Mouse (Mus musculus) stomach, embryonic 16.5 days (tissue): ENCODE measurements around the gene Bmper. TPM values are rescaled to one million over a fixed set of nuclear protein-coding genes. Genes with fewer than 3 reads are reported as not detected.
A peak's percentile ranks its signal among the peaks of the same experiment; 100 is the strongest.

Source experiments
- ATAC-seq: fragments of 200-750 bp; cut with Nextera tagmentation; 2 replicates; pipeline ENCODE4 v1.8.0; 2017; ENCODE audit warnings: moderate number of reproducible peaks, moderate TSS enrichment; ENCODE audit not compliant: insufficient read depth, low FRiP score
- H3K27ac ChIP-seq: fragments of 300-500 bp; sonication (generic); 2 replicates; pipeline ENCODE4 v1.5.1; 2014; ENCODE audit warnings: low read length
- H3K27me3 ChIP-seq: fragments of 300-500 bp; sonication (generic); 2 replicates; pipeline ENCODE4 v1.6.1; 2014; ENCODE audit warnings: low read length, control low read depth, mixed read lengths; ENCODE audit not compliant: control insufficient read depth, insufficient read depth
- H3K36me3 ChIP-seq: fragments of 300-500 bp; sonication (generic); 2 replicates; pipeline ENCODE4 v1.6.1; 2014; ENCODE audit warnings: low read length; ENCODE audit not compliant: control insufficient read depth, insufficient read depth
- H3K4me1 ChIP-seq: fragments of 300-500 bp; sonication (generic); 2 replicates; pipeline ENCODE4 v1.6.1; 2014; ENCODE audit warnings: low read length, control low read depth, mixed read lengths; ENCODE audit not compliant: control insufficient read depth, insufficient read depth
- H3K4me2 ChIP-seq: fragments of 300-500 bp; sonication (generic); 2 replicates; pipeline ENCODE4 v1.6.1; 2014; ENCODE audit warnings: low read depth, low read length, mixed read lengths
- H3K4me3 ChIP-seq: fragments of 300-500 bp; sonication (generic); replicated peaks from 2 replicates; pipeline ENCODE4 v1.5.1; 2014; ENCODE audit warnings: mild to moderate bottlenecking, low read length
- H3K9ac ChIP-seq: fragments of 300-500 bp; sonication (generic); 2 replicates; pipeline ENCODE4 v1.6.1; 2014; ENCODE audit warnings: low read length
- H3K9me3 ChIP-seq: fragments of 300-500 bp; sonication (generic); replicated peaks from 2 replicates; pipeline ENCODE4 v1.6.1; 2016; ENCODE audit warnings: low read length, control low read depth; ENCODE audit not compliant: control insufficient read depth
- WGBS: fragments of 180-500 bp; shearing (Covaris S2); extraction: QIAGEN DNeasy Blood & Tissue Kit; methylation state at CpG from one replicate; pipeline ENCODE4 v1.1.7; 2014; 5-methylcytosine and 5-hydroxymethylcytosine counted together
- polyA plus RNA-seq: library from polyadenylated mRNA; unstranded; fragments of >200 nt; fragmentation: Nextera tagmentation; extraction: Ambion mirVana; gene quantifications from 2 replicates; pipeline ENCODE4 v1.2.1, GENCODE M21; 2015

The Bmper gene
- polyA plus RNA-seq, 1 experiment from 2014 or later = 6.1 TPM

DNA sequence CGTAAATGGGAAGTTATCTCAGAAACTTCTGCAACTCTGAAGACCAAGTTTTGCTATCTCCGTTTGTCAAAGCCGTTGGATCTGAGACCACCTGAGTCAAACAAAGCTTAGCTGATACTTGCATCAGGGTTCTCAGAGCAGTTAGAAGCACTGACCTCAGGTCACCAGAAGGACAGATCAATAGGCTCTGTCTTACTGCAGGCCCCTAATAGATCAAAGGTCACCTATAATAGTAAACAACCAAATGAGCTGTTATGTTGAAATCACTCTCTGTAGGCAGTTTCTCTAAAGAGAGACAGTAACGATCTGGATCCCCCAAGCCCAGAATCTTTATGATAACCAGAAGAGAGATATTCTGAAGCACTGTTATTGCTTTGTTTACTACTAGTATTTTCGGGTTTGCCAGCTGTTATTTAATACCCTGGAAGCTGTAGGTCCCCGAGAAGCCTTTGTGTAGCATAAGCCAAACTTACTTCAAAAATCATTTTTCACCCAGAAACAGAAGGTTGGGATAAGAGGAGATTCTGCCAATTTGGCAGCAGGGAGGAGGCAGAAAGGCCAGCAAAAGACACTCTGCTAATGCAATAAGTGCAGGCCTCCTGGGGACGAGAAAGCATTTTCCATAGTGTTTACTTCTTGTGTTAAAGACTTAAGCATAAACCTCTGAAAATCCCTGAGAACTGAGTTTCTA is 224.5 kb downstream of the Bmper start:
- no peaks in the 10 kb centered on the region for H3K36me3 ChIP-seq
- no peaks in the 10 kb centered on the region for H3K27me3 ChIP-seq
- no peaks in the 10 kb centered on the region for H3K4me1 ChIP-seq
- H3K4me3 ChIP-seq = no peak overlapping the region
- ATAC-seq = no peak
- no peak overlapping the region for H3K4me2 ChIP-seq
- WGBS = 44% methylated on average over 7 of the region's 7 CpGs
- H3K27ac ChIP-seq = no peak overlapping the region
- no peaks in the 10 kb centered on the region for H3K9me3 ChIP-seq
- no peak overlapping the region for H3K9ac ChIP-seq

DNA sequence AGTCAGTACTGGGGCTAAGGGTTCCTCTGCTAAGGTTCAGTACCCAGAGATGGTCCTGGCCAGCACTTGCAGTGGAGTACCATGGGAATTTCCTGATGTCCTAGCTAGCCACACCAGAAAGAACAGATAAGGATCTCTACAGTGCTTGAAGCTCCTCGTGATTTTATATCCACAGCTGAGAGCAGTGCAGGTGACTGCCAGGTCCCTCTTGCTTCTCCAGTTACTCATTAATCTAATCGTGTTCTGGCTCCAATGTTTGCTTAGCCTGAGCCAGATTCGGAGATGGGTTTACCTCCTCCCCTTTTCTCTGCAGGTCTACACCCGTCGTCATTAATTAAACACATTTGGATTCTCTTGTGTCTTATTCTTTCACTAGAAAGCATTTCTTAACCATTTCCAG is 230.4 kb downstream of the Bmper start:
- H3K4me2 ChIP-seq = no peak overlapping the region
- no peaks in the 10 kb centered on the region for H3K9me3 ChIP-seq
- WGBS = 17% methylated on average over 5 of the region's 5 CpGs
- H3K27me3 ChIP-seq = no peaks in the 10 kb centered on the region
- H3K4me1 ChIP-seq = peaks cover 7% of the 10 kb centered on the region; the same call in 1 of the 2 replicates
- no peak overlapping the region for H3K4me3 ChIP-seq
- no peak overlapping the region for H3K27ac ChIP-seq
- peak; percentile 33; the same call in 1 of the 2 replicates for ATAC-seq
- no peak overlapping the region for H3K9ac ChIP-seq
- H3K36me3 ChIP-seq = no peaks in the 10 kb centered on the region

DNA sequence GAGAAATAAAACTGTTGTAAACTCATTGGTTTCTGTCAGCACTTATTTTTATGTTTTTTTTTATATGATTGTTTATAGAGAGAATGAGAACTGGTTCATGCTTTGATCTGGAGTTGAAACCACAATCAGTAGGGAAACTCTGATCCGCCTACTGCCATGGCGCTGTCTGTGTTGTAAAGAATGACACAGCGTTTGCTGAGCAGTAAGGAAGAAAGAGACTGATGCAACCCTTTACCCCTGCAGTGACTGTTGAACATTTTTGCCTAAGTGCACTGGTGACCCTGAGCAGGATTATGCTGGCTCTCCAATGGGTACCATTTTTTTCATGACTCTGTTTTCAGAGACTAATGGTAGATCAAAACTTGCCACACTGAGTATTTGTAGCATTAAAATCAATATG is 234.3 kb downstream of the Bmper start:
- Histone ChIP-seq H3K9me3 (no peaks in the 10 kb centered on the region), H3K27ac (no peak overlapping the region), H3K9ac (no peak overlapping the region), H3K4me3 (no peak overlapping the region), H3K4me2 (no peak overlapping the region), H3K36me3 (no peaks in the 10 kb centered on the region), H3K27me3 (no peaks in the 10 kb centered on the region), H3K4me1 (peaks cover 7% of the 10 kb centered on the region; the same call in 1 of the 2 replicates)
- ATAC-seq = no peak
- 68% methylated on average over 3 of the region's 3 CpGs for WGBS

DNA sequence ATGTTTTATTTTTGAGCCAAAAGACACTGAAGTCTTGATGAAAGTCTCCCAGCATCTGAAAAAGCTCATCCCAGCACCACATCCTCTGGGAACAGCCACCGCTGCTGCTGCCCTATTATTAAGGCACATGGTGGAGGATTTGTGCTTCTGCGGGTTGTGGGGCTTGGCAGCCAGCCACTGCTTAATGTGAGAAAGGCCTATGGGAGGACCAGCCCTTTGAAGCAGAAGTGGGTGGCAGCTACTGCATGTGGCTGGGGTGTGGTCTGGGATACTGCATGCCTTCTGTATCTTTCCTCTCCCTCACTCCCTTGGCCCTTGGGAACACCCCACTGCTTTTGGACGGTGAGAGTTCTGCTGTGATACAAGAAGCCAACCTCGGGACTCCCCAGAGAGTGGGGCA is 237.8 kb downstream of the Bmper start:
- Histone ChIP-seq H3K4me3 (no peak overlapping the region), H3K36me3 (no peaks in the 10 kb centered on the region), H3K9me3 (no peaks in the 10 kb centered on the region), H3K4me2 (no peak overlapping the region), H3K9ac (no peak overlapping the region), H3K4me1 (0 out of 2 replicates have a peak, but pooled peaks cover 3% of the 10 kb centered on the region), H3K27ac (no peak overlapping the region), H3K27me3 (no peaks in the 10 kb centered on the region)
- ATAC-seq = no peak
- WGBS = 52% methylated on average over 4 of the region's 4 CpGs

DNA sequence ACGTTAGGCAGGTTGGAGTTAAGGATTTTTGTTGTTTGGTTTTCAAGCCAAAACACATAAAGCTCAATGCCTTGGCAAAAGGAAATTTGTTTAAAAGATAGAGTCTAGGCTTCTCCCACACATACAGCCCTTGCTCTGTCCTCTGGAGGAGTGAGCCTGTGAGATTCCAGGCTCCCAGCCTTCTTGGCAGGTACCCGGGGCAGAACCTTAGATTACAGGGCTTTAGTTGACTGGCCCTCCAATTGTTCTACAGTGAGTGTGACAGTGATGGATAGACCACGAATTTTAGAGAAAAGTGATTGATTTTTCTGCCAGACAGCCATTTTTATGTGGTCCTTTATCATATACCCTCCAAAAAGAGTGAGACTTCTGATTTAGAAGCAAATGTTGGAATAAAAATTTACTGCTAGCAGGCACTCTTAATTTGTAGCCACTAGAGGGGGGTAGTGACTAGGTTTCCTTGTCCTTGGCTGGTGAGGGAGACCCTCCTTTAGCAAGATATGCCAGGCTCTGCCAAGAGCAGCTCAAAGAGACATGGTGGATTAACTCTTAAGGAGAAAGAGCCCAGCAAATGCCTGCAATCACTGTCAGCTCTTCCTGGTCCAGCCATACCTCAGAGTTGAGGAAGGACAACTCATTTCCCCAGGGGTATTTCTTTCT is 240.2 kb downstream of the Bmper start:
- ATAC-seq = no peak
- WGBS = 27% methylated on average over 3 of the region's 3 CpGs
- Histone ChIP-seq H3K4me2 (no peak overlapping the region), H3K4me1 (no peaks in the 10 kb centered on the region), H3K27me3 (no peaks in the 10 kb centered on the region), H3K9me3 (no peaks in the 10 kb centered on the region), H3K27ac (no peak overlapping the region), H3K9ac (no peak overlapping the region), H3K4me3 (no peak overlapping the region), H3K36me3 (no peaks in the 10 kb centered on the region)

DNA sequence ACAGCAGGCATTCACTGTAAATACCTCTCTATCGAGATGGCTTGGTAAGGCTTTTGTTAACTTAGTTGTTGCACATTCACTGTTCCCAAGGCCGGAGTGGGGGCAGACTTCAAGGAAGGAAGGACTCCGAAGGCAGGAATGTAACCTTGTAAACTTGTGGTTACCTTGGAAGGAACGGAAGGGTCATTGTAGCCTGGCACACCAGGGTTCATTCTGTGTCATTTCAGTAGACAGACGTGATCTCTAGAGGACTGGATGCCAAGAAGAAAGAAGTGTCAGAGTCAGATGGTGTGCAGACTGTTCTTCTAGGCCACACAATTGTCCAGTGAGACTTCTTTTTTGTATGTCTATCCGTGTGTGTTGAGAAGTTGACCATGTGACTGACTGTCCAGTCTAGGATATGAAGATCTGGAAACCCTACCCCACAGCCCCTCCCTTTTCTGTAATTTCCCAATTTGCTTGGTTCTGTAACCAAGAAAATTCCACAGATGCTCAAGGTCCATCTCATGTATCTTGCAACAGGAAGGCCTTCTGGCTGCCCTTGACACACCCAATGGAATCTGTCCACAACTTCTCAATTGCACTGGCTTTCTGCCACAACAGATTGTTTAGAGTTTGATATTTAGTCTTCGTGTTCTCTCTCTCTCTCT is 242.2 kb downstream of the Bmper start:
- 71% methylated on average over 7 of the region's 7 CpGs for WGBS
- Histone ChIP-seq H3K27me3 (no peaks in the 10 kb centered on the region), H3K4me1 (no peaks in the 10 kb centered on the region), H3K9ac (no peak overlapping the region), H3K36me3 (no peaks in the 10 kb centered on the region), H3K4me3 (no peak overlapping the region), H3K9me3 (no peaks in the 10 kb centered on the region), H3K4me2 (no peak overlapping the region), H3K27ac (no peak overlapping the region)
- no peak for ATAC-seq

DNA sequence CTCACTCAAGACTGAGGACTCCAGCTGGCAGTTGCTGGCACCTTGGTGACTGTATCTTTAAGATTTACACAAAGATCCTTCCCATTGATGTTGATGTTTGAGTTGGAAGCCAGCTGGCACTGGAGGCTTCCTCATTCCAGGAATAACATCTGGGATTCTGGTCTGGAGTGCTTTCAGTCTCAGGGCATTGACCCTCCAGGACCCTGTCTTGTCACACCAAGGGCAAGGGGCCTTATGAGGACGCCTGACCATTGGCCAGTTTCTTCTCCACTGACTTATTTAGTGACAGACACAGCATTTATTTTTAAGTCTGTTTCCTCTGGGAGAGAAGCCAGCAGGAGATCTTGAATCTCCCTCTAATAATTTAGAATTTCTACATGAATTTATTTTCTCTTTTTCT is 247.0 kb downstream of the Bmper start:
- ATAC-seq = no peak
- 38% methylated on average over 1 of the region's 1 CpGs for WGBS
- no peak overlapping the region for H3K27ac ChIP-seq
- no peaks in the 10 kb centered on the region for H3K27me3 ChIP-seq
- no peaks in the 10 kb centered on the region for H3K36me3 ChIP-seq
- H3K4me1 ChIP-seq = no peaks in the 10 kb centered on the region
- no peaks in the 10 kb centered on the region for H3K9me3 ChIP-seq
- H3K4me2 ChIP-seq = no peak overlapping the region
- H3K9ac ChIP-seq = no peak overlapping the region
- H3K4me3 ChIP-seq = no peak overlapping the region

DNA sequence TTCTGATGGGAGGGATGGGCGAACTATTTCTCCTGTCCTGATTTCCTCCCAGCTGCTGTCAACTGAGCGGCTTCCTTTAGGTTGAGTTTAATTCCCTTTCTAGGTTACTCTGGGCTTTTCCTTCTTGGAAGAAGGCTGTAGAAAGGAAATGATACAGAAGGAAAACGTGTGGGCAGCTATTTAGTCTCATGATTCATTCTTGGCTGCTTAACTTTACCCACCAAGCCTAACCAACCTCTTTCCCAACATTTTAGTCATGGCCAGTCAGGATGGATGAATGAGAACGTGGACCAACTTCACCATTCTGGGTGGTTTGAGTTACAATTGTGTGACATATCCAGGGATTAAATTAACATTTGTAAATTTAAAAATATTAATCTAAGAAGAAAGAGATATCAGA is 263.0 kb downstream of the Bmper start:
- Histone ChIP-seq H3K9me3 (no peaks in the 10 kb centered on the region), H3K4me3 (no peak overlapping the region), H3K36me3 (no peaks in the 10 kb centered on the region), H3K27me3 (no peaks in the 10 kb centered on the region), H3K27ac (no peak overlapping the region), H3K4me2 (no peak overlapping the region), H3K4me1 (no peaks in the 10 kb centered on the region), H3K9ac (no peak overlapping the region)
- ATAC-seq = no peak
- 68% methylated on average over 4 of the region's 4 CpGs for WGBS

DNA sequence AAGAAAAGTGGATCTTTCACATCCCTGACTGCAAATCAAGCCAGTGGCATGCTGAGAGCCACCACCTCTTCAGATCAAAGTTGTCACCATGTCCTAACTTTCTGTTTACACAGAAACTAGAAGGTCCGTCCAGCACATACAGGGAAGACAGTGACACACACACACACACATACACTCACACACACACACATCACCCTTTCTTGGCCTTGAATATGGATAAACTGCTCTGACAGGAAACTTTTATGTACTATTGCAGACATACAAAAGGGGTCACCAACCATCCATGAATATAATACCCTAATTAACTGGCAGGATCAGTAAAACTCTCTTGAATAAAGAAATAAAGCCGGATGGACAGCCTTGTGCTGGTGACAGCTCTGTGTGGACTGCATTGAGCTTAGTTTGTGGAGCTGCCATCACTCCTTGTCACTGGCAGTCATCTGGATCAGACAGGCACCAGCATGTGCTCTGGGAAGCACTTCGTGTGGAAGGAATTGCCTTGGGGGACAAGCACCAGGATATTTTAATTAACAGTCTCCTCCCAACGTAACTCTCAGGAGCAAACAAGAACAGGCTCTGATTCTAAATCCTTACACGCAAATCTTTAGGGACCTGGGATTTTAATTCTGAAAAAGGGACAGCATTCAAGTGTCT is 264.0 kb downstream of the Bmper start:
- H3K4me1 ChIP-seq = no peaks in the 10 kb centered on the region
- H3K36me3 ChIP-seq = no peaks in the 10 kb centered on the region
- H3K9ac ChIP-seq = no peak overlapping the region
- no peak overlapping the region for H3K4me3 ChIP-seq
- H3K27ac ChIP-seq = no peak overlapping the region
- H3K9me3 ChIP-seq = no peaks in the 10 kb centered on the region
- ATAC-seq = no peak
- no peaks in the 10 kb centered on the region for H3K27me3 ChIP-seq
- no peak overlapping the region for H3K4me2 ChIP-seq
- WGBS = 55% methylated on average over 5 of the region's 5 CpGs
